Mouse (Mus musculus) megakaryocyte, embryonic 14.5 days (primary cell): Measurements from ENCODE around the gene Mras.

Source experiments
- FLI1 ChIP-seq: IDR thresholded peaks from 2 replicates; pipeline ENCODE4 v1.6.1; 2012; ENCODE audit warnings: low read length, inconsistent platforms, mixed read lengths
- GATA1 ChIP-seq: IDR thresholded peaks from 3 replicates; pipeline ENCODE4 v1.6.1; 2012; ENCODE audit warnings: mixed read lengths, low read length, inconsistent platforms, borderline replicate concordance

DNA sequence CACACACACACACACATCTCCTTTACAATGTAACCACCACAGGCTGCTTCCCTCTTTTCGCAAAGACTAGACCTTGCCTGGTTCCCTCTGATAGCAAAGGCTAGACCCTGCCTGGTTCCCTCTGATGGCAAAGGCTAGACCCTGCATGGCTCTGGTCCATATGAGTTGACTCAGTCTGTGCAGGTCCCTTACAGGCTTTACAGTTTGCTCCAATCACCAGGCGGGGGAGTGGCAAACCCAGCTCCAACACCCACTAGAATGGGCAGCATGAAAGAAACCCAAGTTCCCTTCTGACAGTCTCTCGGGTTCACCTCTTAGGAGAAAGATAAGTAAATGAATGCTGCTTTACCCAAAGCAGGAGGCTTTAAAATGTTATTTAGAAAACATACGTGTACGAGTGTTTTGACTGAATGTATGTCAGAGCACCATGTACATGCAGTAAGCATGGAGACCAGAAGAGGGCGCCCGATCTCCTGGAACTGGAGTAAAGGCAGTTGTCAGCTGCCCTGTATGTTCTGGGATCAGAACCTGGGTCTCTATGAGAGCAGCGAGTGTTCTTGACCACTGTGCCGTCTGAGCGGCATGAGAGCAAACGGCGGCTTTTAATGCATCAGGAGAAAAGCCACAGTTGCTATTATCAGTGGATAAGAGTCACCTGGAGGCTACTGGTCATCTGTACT lies 21.5 kb upstream of the Mras start:
- TF ChIP-seq GATA1 (no peak), FLI1 (no peak)
